In genomic region chr8:85365176-85365575, GRCm38 (mm10) we compare ENCODE assay signal across 14 mouse cellular contexts. TPM values are rescaled to one million over a fixed set of nuclear protein-coding genes. Genes with fewer than 3 reads are reported as not detected.
DNase-seq lines count a peak whose midpoint lies in the region; ATAC-seq and TF ChIP-seq lines count a peak whose summit lies in the region.
"Had no signal": no experiment of that assay in that cellular context is flagged by ENCODE, and none has a peak within 500 bp of the region (broad histone marks: within the 10 kb centered on the region; RNA-seq: fewer than 3 reads in every experiment).

No protein-coding gene starts in this region.

- H3K4me2 ChIP-seq in midbrain, postnatal 0 days (ENCODE audit: low read depth, low read length, poor library complexity, severe bottlenecking): no peak overlapping the region
- peak overlapping the region; percentile 16 for H3K4me2 ChIP-seq in embryonic facial prominence, embryonic 14.5 days (ENCODE audit: low read depth, low read length)
- peak overlapping the region; percentile 73 for H3K4me2 ChIP-seq in heart, postnatal 0 days (ENCODE audit: low read depth, low read length)
- H3K4me2 ChIP-seq in liver, embryonic 15.5 days: no peak overlapping the region
- no peak overlapping the region for H3K4me2 ChIP-seq in midbrain, embryonic 13.5 days (replicated peaks)
- H3K4me2 ChIP-seq in hindbrain, embryonic 14.5 days (replicated peaks): no peak overlapping the region
- H3K4me2 ChIP-seq: forebrain, embryonic 15.5 days; neural tube, embryonic 12.5 days had no signal

- no peak overlapping the region for H3K4me3 ChIP-seq in midbrain, embryonic 10.5 days
- no peak overlapping the region for H3K4me3 ChIP-seq in midbrain, postnatal 0 days (ENCODE audit: low read depth, low read length)
- no peak overlapping the region for H3K4me3 ChIP-seq in embryonic facial prominence, embryonic 14.5 days (ENCODE audit: low read depth, low read length)
- H3K4me3 ChIP-seq in heart, postnatal 0 days (ENCODE audit: low read depth, low read length): peak overlapping the region; percentile 68
- no peak overlapping the region for H3K4me3 ChIP-seq in liver, embryonic 15.5 days (replicated peaks)
- no peak overlapping the region for H3K4me3 ChIP-seq in midbrain, embryonic 13.5 days (replicated peaks)
- no peak overlapping the region for H3K4me3 ChIP-seq in hindbrain, embryonic 14.5 days (replicated peaks; ENCODE audit: low read length)
- H3K4me3 ChIP-seq: forebrain, embryonic 15.5 days; neural tube, embryonic 12.5 days had no signal

- H3K27ac ChIP-seq in midbrain, embryonic 10.5 days (replicated peaks): peak overlapping the region; percentile 23; the same call in 1 of the 2 replicates
- H3K27ac ChIP-seq in midbrain, postnatal 0 days (ENCODE audit: low read depth, low read length): no peak overlapping the region
- peak overlapping the region; percentile 78 for H3K27ac ChIP-seq in embryonic facial prominence, embryonic 14.5 days (replicated peaks; ENCODE audit: low read depth, low read length)
- H3K27ac ChIP-seq in heart, postnatal 0 days (ENCODE audit: low read depth): peak overlapping the region; percentile 98
- H3K27ac ChIP-seq in liver, embryonic 15.5 days (replicated peaks): peak overlapping the region; percentile 42; the same call in 1 of the 2 replicates
- H3K27ac ChIP-seq in midbrain, embryonic 13.5 days: no peak overlapping the region
- no peak overlapping the region for H3K27ac ChIP-seq in hindbrain, embryonic 14.5 days
- H3K27ac ChIP-seq: forebrain, embryonic 15.5 days; macrophage; neural tube, embryonic 12.5 days had no signal

- TF ChIP-seq EP300 in heart, postnatal 0 days (IDR thresholded peaks at IDR 0.05; ENCODE audit: low read depth): peak; percentile 85; the same call in 1 of the 2 replicates

- H3K9ac ChIP-seq in midbrain, postnatal 0 days (replicated peaks; ENCODE audit: low read length, poor library complexity, severe bottlenecking): no peak overlapping the region
- H3K9ac ChIP-seq in embryonic facial prominence, embryonic 14.5 days (ENCODE audit: low read depth, low read length): no peak overlapping the region
- H3K9ac ChIP-seq in heart, postnatal 0 days (replicated peaks; ENCODE audit: low read depth, low read length): peak overlapping the region; percentile 86
- H3K9ac ChIP-seq in liver, embryonic 15.5 days: no peak overlapping the region
- H3K9ac ChIP-seq in midbrain, embryonic 13.5 days (replicated peaks): no peak overlapping the region
- no peak overlapping the region for H3K9ac ChIP-seq in hindbrain, embryonic 14.5 days
- H3K9ac ChIP-seq: forebrain, embryonic 15.5 days; neural tube, embryonic 12.5 days had no signal

- no peak for DNase-seq in midbrain, embryonic 10.5 days (ENCODE audit: low spot score)
- no peak for DNase-seq in midbrain, postnatal 0 days (ENCODE audit: low spot score)
- peak; percentile 78 for DNase-seq in embryonic facial prominence, embryonic 14.5 days (ENCODE audit: low spot score)
- peak; percentile 93 for DNase-seq in heart, postnatal 0 days (ENCODE audit: low spot score)
- DNase-seq in right cerebral cortex, postnatal 4 days: no peak
- no peak for DNase-seq in hindbrain, embryonic 14.5 days (ENCODE audit: low spot score)
- DNase-seq: kidney, postnatal 10 days; thymus, adult 2 months had no signal

- H3K36me3 ChIP-seq in midbrain, embryonic 10.5 days: no peaks in the 10 kb centered on the region
- no peaks in the 10 kb centered on the region for H3K36me3 ChIP-seq in midbrain, postnatal 0 days (ENCODE audit: insufficient read depth, low read length)
- no peaks in the 10 kb centered on the region for H3K36me3 ChIP-seq in embryonic facial prominence, embryonic 14.5 days (ENCODE audit: control insufficient read depth, insufficient read depth, low read length)
- peaks cover 1% of the 10 kb centered on the region; the same call in 1 of the 2 replicates for H3K36me3 ChIP-seq in heart, postnatal 0 days (replicated peaks; ENCODE audit: control insufficient read depth, insufficient read depth, low read length)
- peaks cover 19% of the 10 kb centered on the region for H3K36me3 ChIP-seq in liver, embryonic 15.5 days (replicated peaks)
- no peaks in the 10 kb centered on the region for H3K36me3 ChIP-seq in midbrain, embryonic 13.5 days
- H3K36me3 ChIP-seq in hindbrain, embryonic 14.5 days (replicated peaks; ENCODE audit: control insufficient read depth, insufficient read depth): no peaks in the 10 kb centered on the region
- H3K36me3 ChIP-seq: forebrain, embryonic 15.5 days; neural tube, embryonic 12.5 days had no signal

- H3K9me3 ChIP-seq in midbrain, embryonic 10.5 days (replicated peaks): no peaks in the 10 kb centered on the region
- H3K9me3 ChIP-seq in midbrain, postnatal 0 days (ENCODE audit: low read length): no peaks in the 10 kb centered on the region
- no peaks in the 10 kb centered on the region for H3K9me3 ChIP-seq in embryonic facial prominence, embryonic 14.5 days (ENCODE audit: control insufficient read depth, low read length)
- H3K9me3 ChIP-seq in heart, postnatal 0 days (replicated peaks; ENCODE audit: control insufficient read depth, low read length): no peaks in the 10 kb centered on the region
- no peaks in the 10 kb centered on the region for H3K9me3 ChIP-seq in liver, embryonic 15.5 days (replicated peaks)
- H3K9me3 ChIP-seq in midbrain, embryonic 13.5 days: no peaks in the 10 kb centered on the region
- no peaks in the 10 kb centered on the region for H3K9me3 ChIP-seq in hindbrain, embryonic 14.5 days (ENCODE audit: control insufficient read depth, low read length)
- H3K9me3 ChIP-seq: forebrain, embryonic 15.5 days; neural tube, embryonic 12.5 days had no signal

- WGBS in midbrain, embryonic 10.5 days: 62% methylated on average over 6 of the region's 6 CpGs
- 67% methylated on average over 6 of the region's 6 CpGs for WGBS in midbrain, postnatal 0 days
- 34% methylated on average over 6 of the region's 6 CpGs for WGBS in embryonic facial prominence, embryonic 14.5 days
- 19% methylated on average over 6 of the region's 6 CpGs for WGBS in heart, postnatal 0 days
- WGBS in liver, embryonic 15.5 days (ENCODE audit: insufficient replicate concordance): 64% methylated on average over 6 of the region's 6 CpGs
- 71% methylated on average over 6 of the region's 6 CpGs for WGBS in midbrain, embryonic 13.5 days
- 53% methylated on average over 6 of the region's 6 CpGs for WGBS in hindbrain, embryonic 14.5 days

- peaks cover 7% of the 10 kb centered on the region; the same call in 1 of the 2 replicates for H3K4me1 ChIP-seq in midbrain, embryonic 10.5 days
- no peaks in the 10 kb centered on the region for H3K4me1 ChIP-seq in midbrain, postnatal 0 days (ENCODE audit: insufficient read depth, low read length)
- peaks cover 11% of the 10 kb centered on the region for H3K4me1 ChIP-seq in embryonic facial prominence, embryonic 14.5 days (ENCODE audit: control insufficient read depth, insufficient read depth, low read length)
- peaks cover 21% of the 10 kb centered on the region for H3K4me1 ChIP-seq in heart, postnatal 0 days (ENCODE audit: control insufficient read depth, insufficient read depth)
- peaks cover 50% of the 10 kb centered on the region for H3K4me1 ChIP-seq in liver, embryonic 15.5 days (replicated peaks)
- H3K4me1 ChIP-seq in midbrain, embryonic 13.5 days (replicated peaks): no peaks in the 10 kb centered on the region
- H3K4me1 ChIP-seq in hindbrain, embryonic 14.5 days (replicated peaks; ENCODE audit: control insufficient read depth, insufficient read depth, low read length): no peaks in the 10 kb centered on the region
- H3K4me1 ChIP-seq: forebrain, embryonic 15.5 days; neural tube, embryonic 12.5 days had no signal

- TF ChIP-seq CTCF in midbrain, postnatal 0 days (IDR thresholded peaks at IDR 0.05): no peak
- no peak for TF ChIP-seq CTCF in heart, postnatal 0 days (IDR thresholded peaks at IDR 0.05; ENCODE audit: low read depth)

- no peaks in the 10 kb centered on the region for H3K27me3 ChIP-seq in midbrain, embryonic 10.5 days (ENCODE audit: low read depth, poor library complexity, severe bottlenecking)
- no peaks in the 10 kb centered on the region for H3K27me3 ChIP-seq in midbrain, postnatal 0 days (ENCODE audit: insufficient read depth, low read length)
- no peaks in the 10 kb centered on the region for H3K27me3 ChIP-seq in embryonic facial prominence, embryonic 14.5 days (replicated peaks; ENCODE audit: control insufficient read depth, insufficient read depth, low read length)
- no peaks in the 10 kb centered on the region for H3K27me3 ChIP-seq in heart, postnatal 0 days (ENCODE audit: control insufficient read depth, insufficient read depth, low read length)
- H3K27me3 ChIP-seq in liver, embryonic 15.5 days: no peaks in the 10 kb centered on the region
- no peaks in the 10 kb centered on the region for H3K27me3 ChIP-seq in midbrain, embryonic 13.5 days
- no peaks in the 10 kb centered on the region for H3K27me3 ChIP-seq in hindbrain, embryonic 14.5 days (ENCODE audit: control insufficient read depth, insufficient read depth, low read length)
- H3K27me3 ChIP-seq: CH12.LX; forebrain, embryonic 15.5 days; neural tube, embryonic 12.5 days had no signal

- ATAC-seq in midbrain, postnatal 0 days (ENCODE audit: low FRiP score): no peak
- ATAC-seq in embryonic facial prominence, embryonic 14.5 days (ENCODE audit: low read depth): peak; percentile 50; the same call in 1 of the 2 replicates
- peak; percentile 95 for ATAC-seq in heart, postnatal 0 days (ENCODE audit: insufficient read depth, low read depth)
- ATAC-seq in liver, embryonic 15.5 days (ENCODE audit: insufficient read depth): no peak
- no peak for ATAC-seq in midbrain, embryonic 13.5 days
- ATAC-seq in hindbrain, embryonic 14.5 days (ENCODE audit: low FRiP score): no peak
- ATAC-seq: forebrain, embryonic 15.5 days had no signal

RNA-seq across cellular contexts. Expression of gene Mylk3, which starts 21.0 kb away (rescaled TPM):
- 0.37 and 0.87 TPM in 2 replicates for polyA plus RNA-seq in midbrain, embryonic 10.5 days (2016; fragmentation: Nextera tagmentation; extraction: Ambion mirVana)
- total RNA-seq in midbrain, postnatal 0 days (2014; rRNA removed): 0.09 TPM in 1 of 2 replicates, not detected in the other
- polyA plus RNA-seq in midbrain, postnatal 0 days (2015; fragmentation: Nextera tagmentation; extraction: Ambion mirVana): 0.18 and 0.46 TPM in 2 replicates
- 2.3 and 2.8 TPM in 2 replicates for polyA plus RNA-seq in embryonic facial prominence, embryonic 14.5 days (2014; fragmentation: Nextera tagmentation; extraction: Ambion mirVana)
- 398 and 403 TPM in 2 replicates for total RNA-seq in heart, postnatal 0 days (2014; rRNA removed; ENCODE audit: low replicate concordance)
- polyA plus RNA-seq in heart, postnatal 0 days (2015; fragmentation: Nextera tagmentation; extraction: Ambion mirVana): 321 and 340 TPM in 2 replicates
- 57.2 and 68.2 TPM in 2 replicates for polyA plus RNA-seq in liver, embryonic 15.5 days (2015; fragmentation: Nextera tagmentation; extraction: Ambion mirVana)
- polyA plus RNA-seq in midbrain, embryonic 13.5 days (2015; fragmentation: Nextera tagmentation; extraction: Ambion mirVana): 0.07 and 0.09 TPM in 2 replicates
- polyA plus RNA-seq in hindbrain, embryonic 14.5 days (2014; fragmentation: Nextera tagmentation; extraction: Ambion mirVana): 0.25 and 0.27 TPM in 2 replicates

Comparison
In these comparisons a context has a peak if more than half of its experiments do, and no peak if none do; other contexts are left out.
1. H3K27ac ChIP-seq: peak in midbrain, embryonic 10.5 days (single experiment), embryonic facial prominence, embryonic 14.5 days (single experiment), heart, postnatal 0 days (single experiment) and liver, embryonic 15.5 days (single experiment); none in midbrain, postnatal 0 days (single experiment), midbrain, embryonic 13.5 days (single experiment) and hindbrain, embryonic 14.5 days (single experiment).
2. DNase-seq: peak in embryonic facial prominence, embryonic 14.5 days (single experiment) and heart, postnatal 0 days (single experiment); none in midbrain, embryonic 10.5 days (single experiment), midbrain, postnatal 0 days (single experiment), right cerebral cortex, postnatal 4 days (single experiment) and hindbrain, embryonic 14.5 days (single experiment).
3. ATAC-seq: peak in embryonic facial prominence, embryonic 14.5 days (single experiment) and heart, postnatal 0 days (single experiment); none in midbrain, postnatal 0 days (single experiment), liver, embryonic 15.5 days (single experiment), midbrain, embryonic 13.5 days (single experiment) and hindbrain, embryonic 14.5 days (single experiment).
4. H3K4me2 ChIP-seq: peak in embryonic facial prominence, embryonic 14.5 days (single experiment) and heart, postnatal 0 days (single experiment); none in midbrain, postnatal 0 days (single experiment), liver, embryonic 15.5 days (single experiment), midbrain, embryonic 13.5 days (single experiment) and hindbrain, embryonic 14.5 days (single experiment).
5. RNA of gene Mylk3, which starts 21.0 kb away (polyA plus RNA-seq): 321 to 340 TPM in heart, postnatal 0 days and 57.2 to 68.2 TPM in liver, embryonic 15.5 days; 2.3 to 2.8 TPM in embryonic facial prominence, embryonic 14.5 days, 0.18 to 0.46 TPM in midbrain, postnatal 0 days, 0.37 to 0.87 TPM in midbrain, embryonic 10.5 days, 0.25 to 0.27 TPM in hindbrain, embryonic 14.5 days and 0.07 to 0.09 TPM in midbrain, embryonic 13.5 days; every median in the first group is over 10 times any median in the second.